In the genomic region with DNA sequence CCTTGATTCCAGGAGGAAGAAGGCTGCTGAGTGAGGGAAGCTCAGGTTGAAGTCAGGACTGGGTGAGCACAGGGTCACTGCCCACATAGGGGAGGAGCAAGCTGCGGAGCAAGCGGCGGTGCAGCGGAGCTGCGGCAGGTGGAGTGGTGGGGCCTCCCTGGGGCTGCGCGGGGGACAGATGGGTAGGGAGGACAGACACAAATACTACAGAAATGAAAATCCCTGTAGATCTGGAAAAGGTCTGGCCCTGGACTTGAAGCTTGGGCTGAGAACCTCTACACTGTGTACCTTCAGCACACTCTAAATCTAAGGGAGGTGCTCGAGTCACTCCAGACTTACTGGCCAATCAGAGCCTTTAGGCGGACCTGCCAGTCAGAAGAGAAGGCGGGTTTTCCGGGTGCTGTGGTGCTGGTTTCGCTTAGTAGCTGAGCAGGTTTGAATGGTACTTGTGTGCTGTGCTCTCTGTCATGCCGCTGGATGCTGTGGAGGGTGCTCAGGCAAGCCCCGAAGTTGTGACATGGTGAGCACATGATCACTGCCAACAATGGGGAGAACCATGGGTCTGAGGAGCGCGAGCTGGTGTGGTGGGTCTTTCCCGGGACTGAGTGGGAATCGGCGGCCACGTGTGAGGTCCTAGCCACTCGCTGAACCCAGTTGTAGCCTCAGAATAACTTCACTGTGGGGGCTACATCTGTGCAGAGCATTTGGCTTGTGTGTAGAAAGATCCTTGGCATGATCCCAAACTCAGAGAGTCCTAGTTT, we compare ENCODE assay signal across 8 mouse cellular contexts. TPM values are rescaled to one million over a fixed set of nuclear protein-coding genes. Genes with fewer than 3 reads are reported as not detected.
DNase-seq lines count a peak whose midpoint lies in the region; ATAC-seq and TF ChIP-seq lines count a peak whose summit lies in the region.
"Not testable (repeated sequence)": the region's sequence is repeated elsewhere in the genome, so short reads cannot be mapped to it uniquely, and the experiment has no call there.

No protein-coding gene starts in this region.

- peak overlapping the region; percentile 82 for H3K9ac ChIP-seq in heart, embryonic 13.5 days
- H3K9ac ChIP-seq in liver, embryonic 11.5 days (ENCODE audit: low read depth, low read length), result peak overlapping the region; percentile 79

- not testable (repeated sequence) for H3K36me3 ChIP-seq in heart, embryonic 13.5 days; liver, embryonic 11.5 days (ENCODE audit: control insufficient read depth, insufficient read depth, low read length); myocyte (ENCODE audit: control insufficient read depth, insufficient read depth); splenic B cell, adult 2 months (ENCODE audit: control insufficient read depth, insufficient read depth, low read length, poor library complexity, severe bottlenecking)

- DNase-seq in CD8-positive naive resting alpha-beta T cell, adult 2 months (ENCODE audit: low read depth in 2 of 2, low spot score in 2 of 2), result peak; percentile 65 to 72
- peak; percentile 46 for DNase-seq in c-Kit-negative CD71-positive TER-119-positive erythroid progenitor cells, embryonic 14.5 days (ENCODE audit: low read depth, low spot score)
- DNase-seq in fat pad, adult 2 months (ENCODE audit: extremely low read depth, low read depth, low spot score), result peak; percentile 30
- DNase-seq in kidney, postnatal 10 days, result peak; percentile 80
- peak; percentile 78 for DNase-seq in liver, embryonic 11.5 days (ENCODE audit: low spot score)
- DNase-seq in splenic B cell, adult 2 months (ENCODE audit: low read depth, low spot score), result peak; percentile 82

- peak overlapping the region; percentile 74 for H3K4me2 ChIP-seq in heart, embryonic 13.5 days
- H3K4me2 ChIP-seq in liver, embryonic 11.5 days, result peak overlapping the region; percentile 67
- H3K4me2 ChIP-seq in myocyte (ENCODE audit: low read depth), result peak overlapping the region; percentile 83

- 0 out of 2 replicates have a peak overlapping the region, but pooled peaks have one; percentile 42 for H3K27ac ChIP-seq in heart, embryonic 13.5 days (replicated peaks)
- H3K27ac ChIP-seq in liver, embryonic 11.5 days (ENCODE audit: low read depth, low read length), result peak overlapping the region; percentile 28; the same call in 1 of the 2 replicates

- peak overlapping the region; percentile 26 for H3ac ChIP-seq in myocyte (ENCODE audit: control insufficient read depth, insufficient read length)

- TF ChIP-seq POLR2A in myocyte (IDR thresholded peaks at IDR 0.05; ENCODE audit: insufficient read length, low read depth), result peak; percentile 75

- 3% methylated on average over 21 of the region's 21 CpGs for WGBS in heart, embryonic 13.5 days
- WGBS in liver, embryonic 11.5 days, result 3% methylated on average over 20 of the region's 21 CpGs

- H3K27me3 ChIP-seq in heart, embryonic 13.5 days (replicated peaks); liver, embryonic 11.5 days (replicated peaks; ENCODE audit: control insufficient read depth, insufficient read depth, low read length); myocyte (ENCODE audit: control insufficient read depth, insufficient read depth, insufficient read length); splenic B cell, adult 2 months (ENCODE audit: control insufficient read depth, insufficient read depth, low read length, poor library complexity, severe bottlenecking): not testable (repeated sequence)

- not testable (repeated sequence) for H3K4me1 ChIP-seq in heart, embryonic 13.5 days; liver, embryonic 11.5 days (replicated peaks; ENCODE audit: control insufficient read depth, insufficient read depth, low read length)

- H3K79me2 ChIP-seq in myocyte (ENCODE audit: control insufficient read depth, insufficient read depth), result peaks cover 20% of the 10 kb centered on the region

- peak overlapping the region; percentile 68 for H3K4me3 ChIP-seq in heart, embryonic 13.5 days
- H3K4me3 ChIP-seq in liver, embryonic 11.5 days (ENCODE audit: low read depth, low read length), result peak overlapping the region; percentile 68
- H3K4me3 ChIP-seq in myocyte, result peak overlapping the region; percentile 67

- ATAC-seq in heart, embryonic 13.5 days (ENCODE audit: extremely low read depth, insufficient number of reproducible peaks, low FRiP score, low TSS enrichment), result peak; percentile 90
- ATAC-seq in liver, embryonic 11.5 days (replicated peaks; ENCODE audit: low FRiP score), result peak; percentile 98

- not testable (repeated sequence) for H3K9me3 ChIP-seq in heart, embryonic 13.5 days; liver, embryonic 11.5 days (ENCODE audit: control insufficient read depth, low read length)

TF ChIP-seq in myocyte, 11 proteins besides CTCF, POLR2A, EP300 and RAD21:
- TF ChIP-seq USF1 (IDR thresholded peaks at IDR 0.05; ENCODE audit: low read depth), result peak; percentile 6
- peak; percentile 77 for TF ChIP-seq POLR2AphosphoS2 (IDR thresholded peaks at IDR 0.05; ENCODE audit: insufficient read length, low read depth)
- TF ChIP-seq MYOD1 (IDR thresholded peaks at IDR 0.05; ENCODE audit: control insufficient read depth in 1 of 3, insufficient read length in 2 of 3, low read depth in 2 of 3), result peak in 1 of 3 experiments; percentile 28

RNA-seq across cellular contexts. Expression of a gene that starts 44.9 kb away (rescaled TPM):
- not detected in 2 replicates for polyA plus RNA-seq in heart, embryonic 13.5 days (2015; fragmentation: Nextera tagmentation; extraction: Ambion mirVana)
- polyA plus RNA-seq in liver, embryonic 11.5 days (2014; fragmentation: Nextera tagmentation; extraction: Ambion mirVana), result not detected in 2 replicates
- polyA plus RNA-seq in myocyte (2012; fragmentation: generic; extraction: Trizol), result 0.02 TPM

Comparison
In these comparisons a context has a peak if more than half of its experiments do, and no peak if none do; other contexts are left out.
1. Peak in every context shown above with its lines: DNase-seq, ATAC-seq, H3K4me3 ChIP-seq and H3K27ac ChIP-seq.
2. DNase-seq: peak in every context shown above with its lines; median percentile 82 in splenic B cell, adult 2 months; 80 in kidney, postnatal 10 days; 78 in liver, embryonic 11.5 days; 68 in CD8-positive naive resting alpha-beta T cell, adult 2 months; 46 in c-Kit-negative CD71-positive TER-119-positive erythroid progenitor cells, embryonic 14.5 days; 30 in fat pad, adult 2 months.